In the genomic region with DNA sequence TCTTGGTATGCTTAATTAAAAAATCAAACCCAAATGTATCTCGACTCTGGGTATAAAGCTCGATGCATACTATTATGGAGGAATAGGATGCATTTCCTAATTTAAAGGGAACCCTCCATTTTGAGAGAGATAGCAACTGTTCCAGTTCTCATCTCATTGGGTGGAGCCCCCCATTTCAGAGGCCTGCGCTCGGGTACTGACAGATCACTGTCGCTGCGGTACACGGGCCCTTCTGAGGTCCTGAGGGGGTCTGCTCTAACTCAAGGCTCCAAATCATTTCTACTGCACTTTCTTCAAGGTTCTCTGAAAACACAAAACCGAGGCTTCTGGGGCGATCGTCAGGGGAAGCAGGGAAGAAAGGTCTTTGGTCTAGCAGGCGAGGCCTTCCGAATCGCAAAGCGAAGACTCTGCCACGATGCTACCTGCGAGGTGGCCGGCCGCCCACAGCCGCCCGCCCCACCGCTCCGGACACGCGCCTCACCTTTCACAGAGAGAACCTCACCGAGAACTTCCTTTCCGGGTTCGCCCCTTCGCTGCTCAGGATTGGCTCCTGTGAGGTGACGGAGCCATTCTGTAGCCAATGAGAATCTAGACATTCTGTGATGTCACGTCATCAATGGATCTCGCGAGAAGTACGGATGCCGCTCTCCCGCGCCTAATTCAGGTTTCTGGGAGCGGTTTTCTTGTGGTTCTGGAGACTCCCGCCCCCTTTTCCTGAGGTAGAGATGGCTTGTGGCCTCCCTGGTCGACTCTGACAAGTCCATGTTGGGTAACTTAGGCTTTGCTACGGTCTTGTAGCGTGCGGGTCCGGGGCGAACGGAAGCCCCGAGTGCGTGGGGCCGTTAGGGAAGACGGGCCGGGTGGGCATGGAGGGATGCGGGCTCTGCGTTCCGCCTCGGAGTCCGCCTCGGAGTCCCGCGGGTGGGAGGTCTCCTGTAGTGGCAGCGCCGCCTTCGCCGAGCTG, we compare ENCODE assay signal across 8 mouse cellular contexts. TPM values are rescaled to one million over a fixed set of nuclear protein-coding genes. Genes with fewer than 3 reads are reported as not detected.
A peak's percentile ranks its signal among the peaks of the same experiment; 100 is the strongest.
DNase-seq lines count a peak whose midpoint lies in the region; ATAC-seq and TF ChIP-seq lines count a peak whose summit lies in the region.

A gene (plus strand): TSS at position 616 of the 964 bp plus-strand sequence.
A gene (minus strand): TSS at position 818 of the 964 bp plus-strand sequence.

- H3K4me1 ChIP-seq in hindbrain, postnatal 0 days (ENCODE audit: insufficient read depth, low read length) = peaks cover 3% of the 10 kb centered on the region; the same call in 1 of the 2 replicates

- ATAC-seq in common myeloid progenitor, adult 5-6 weeks (replicated peaks; ENCODE audit: low read depth, poor library complexity, severe bottlenecking) = peak; percentile 98
- ATAC-seq in hindbrain, postnatal 0 days = peak; percentile 100
- ATAC-seq in megakaryocyte, adult 5-6 weeks (ENCODE audit: poor library complexity, severe bottlenecking) = peak; percentile 98

- peak within 1 kb of the TSS; percentile 97 for H3K27ac ChIP-seq in gastrocnemius, adult 2 months
- peak within 1 kb of the TSS; percentile 94 for H3K27ac ChIP-seq in hindbrain, postnatal 0 days
- H3K27ac ChIP-seq in left cerebral cortex, adult 2 months = peak within 1 kb of the TSS; percentile 87

- no peaks in the 10 kb centered on the region for H3K27me3 ChIP-seq in hindbrain, postnatal 0 days (ENCODE audit: insufficient read depth, low read length)

- H3K4me3 ChIP-seq in gastrocnemius, adult 2 months = peak within 1 kb of the TSS; percentile 76
- peak within 1 kb of the TSS; percentile 83 for H3K4me3 ChIP-seq in hindbrain, postnatal 0 days (ENCODE audit: low read length)
- peak within 1 kb of the TSS; percentile 72 for H3K4me3 ChIP-seq in left cerebral cortex, adult 2 months

- H3K36me3 ChIP-seq in hindbrain, postnatal 0 days (ENCODE audit: insufficient read depth, low read length) = peaks cover 16% of the 10 kb centered on the region; the same call in 1 of the 2 replicates

- peak; percentile 99 for DNase-seq in ZHBTc4 (ENCODE audit: low read depth, low spot score)
- DNase-seq in gastrocnemius, adult 2 months = peak; percentile 92
- peak; percentile 98 for DNase-seq in hindbrain, postnatal 0 days (ENCODE audit: low spot score)
- DNase-seq in left cerebral cortex, adult 2 months (ENCODE audit: extremely low spot score in 1 of 2, low spot score in 2 of 2) = peak; percentile 89 to 90
- DNase-seq in right cerebral cortex, adult 2 months (ENCODE audit: low spot score in 2 of 2) = peak; percentile 94 to 97
- DNase-seq in urinary bladder, postnatal 14 days (ENCODE audit: low spot score) = peak; percentile 93

- intact Hi-C loops in gastrocnemius, adult 2 months (cut with DNase I) = loop anchor here (5.0 to 10.0 kb wide), 2 partner anchors 282 to 960 kb away; a partner anchor contains a TSS
- intact Hi-C loops in left cerebral cortex, adult 2 months (cut with DNase I) = loop anchor here (2.0 kb wide), 1 partner anchor 76 kb away; a partner anchor contains a TSS

- peak within 1 kb of the TSS; percentile 83 for H3K9ac ChIP-seq in hindbrain, postnatal 0 days (replicated peaks; ENCODE audit: low read length)

- no peaks in the 10 kb centered on the region for H3K9me3 ChIP-seq in hindbrain, postnatal 0 days (ENCODE audit: low read length)

- TF ChIP-seq CTCF in gastrocnemius, adult 2 months (IDR thresholded peaks at IDR 0.05) = no peak
- no peak for TF ChIP-seq CTCF in hindbrain, postnatal 0 days (IDR thresholded peaks at IDR 0.05; ENCODE audit: low read depth)
- TF ChIP-seq CTCF in left cerebral cortex, adult 2 months (IDR thresholded peaks at IDR 0.05) = no peak

- H3K4me2 ChIP-seq in hindbrain, postnatal 0 days (ENCODE audit: low read depth, low read length) = peak within 1 kb of the TSS; percentile 93

- under 1% methylated on average over 61 of the region's 62 CpGs for WGBS in hindbrain, postnatal 0 days

RNA-seq across cellular contexts. Expression of the first gene that starts in this region (rescaled TPM):
- total RNA-seq in common myeloid progenitor, adult 5-6 weeks (2017) = 74.8 and 83.5 TPM in 2 replicates
- total RNA-seq in gastrocnemius, adult 2 months (2021) = 10 to 100 TPM in 1 of 2 experiments, 1 to 10 TPM in 1; 8.9 to 12.7 TPM
- total RNA-seq in hindbrain, postnatal 0 days (2014; rRNA removed) = 6.1 and 6.9 TPM in 2 replicates
- polyA plus RNA-seq in hindbrain, postnatal 0 days (2015; fragmentation: Nextera tagmentation; extraction: Ambion mirVana) = 8.9 and 9.6 TPM in 2 replicates
- 10 to 100 TPM; 14.1 to 16.1 TPM for total RNA-seq in left cerebral cortex, adult 2 months (2021)
- 15.1 and 19.1 TPM in 2 replicates for total RNA-seq in megakaryocyte, adult 5-6 weeks (2015)
- total RNA-seq in megakaryocyte, adult 5-6 weeks (2017) = 42.1 and 49.5 TPM in 2 replicates

RNA-seq across cellular contexts. Expression of the second gene that starts in this region (rescaled TPM):
- total RNA-seq in common myeloid progenitor, adult 5-6 weeks (2017) = 56.2 and 59.8 TPM in 2 replicates
- 1 to 10 TPM; 6.5 to 9.4 TPM for total RNA-seq in gastrocnemius, adult 2 months (2021)
- 10.8 and 11.8 TPM in 2 replicates for total RNA-seq in hindbrain, postnatal 0 days (2014; rRNA removed)
- 24.5 and 24.8 TPM in 2 replicates for polyA plus RNA-seq in hindbrain, postnatal 0 days (2015; fragmentation: Nextera tagmentation; extraction: Ambion mirVana)
- total RNA-seq in left cerebral cortex, adult 2 months (2021) = 10 to 100 TPM; 12.0 to 14.2 TPM
- 37.1 and 38.4 TPM in 2 replicates for total RNA-seq in megakaryocyte, adult 5-6 weeks (2015)
- total RNA-seq in megakaryocyte, adult 5-6 weeks (2017) = 36.6 and 46.4 TPM in 2 replicates

Comparison
In these comparisons a context has a peak if more than half of its experiments do, and no peak if none do; other contexts are left out.
1. Peak in every context shown above with its lines: DNase-seq, ATAC-seq, H3K4me3 ChIP-seq and H3K27ac ChIP-seq.